In the genomic region with DNA sequence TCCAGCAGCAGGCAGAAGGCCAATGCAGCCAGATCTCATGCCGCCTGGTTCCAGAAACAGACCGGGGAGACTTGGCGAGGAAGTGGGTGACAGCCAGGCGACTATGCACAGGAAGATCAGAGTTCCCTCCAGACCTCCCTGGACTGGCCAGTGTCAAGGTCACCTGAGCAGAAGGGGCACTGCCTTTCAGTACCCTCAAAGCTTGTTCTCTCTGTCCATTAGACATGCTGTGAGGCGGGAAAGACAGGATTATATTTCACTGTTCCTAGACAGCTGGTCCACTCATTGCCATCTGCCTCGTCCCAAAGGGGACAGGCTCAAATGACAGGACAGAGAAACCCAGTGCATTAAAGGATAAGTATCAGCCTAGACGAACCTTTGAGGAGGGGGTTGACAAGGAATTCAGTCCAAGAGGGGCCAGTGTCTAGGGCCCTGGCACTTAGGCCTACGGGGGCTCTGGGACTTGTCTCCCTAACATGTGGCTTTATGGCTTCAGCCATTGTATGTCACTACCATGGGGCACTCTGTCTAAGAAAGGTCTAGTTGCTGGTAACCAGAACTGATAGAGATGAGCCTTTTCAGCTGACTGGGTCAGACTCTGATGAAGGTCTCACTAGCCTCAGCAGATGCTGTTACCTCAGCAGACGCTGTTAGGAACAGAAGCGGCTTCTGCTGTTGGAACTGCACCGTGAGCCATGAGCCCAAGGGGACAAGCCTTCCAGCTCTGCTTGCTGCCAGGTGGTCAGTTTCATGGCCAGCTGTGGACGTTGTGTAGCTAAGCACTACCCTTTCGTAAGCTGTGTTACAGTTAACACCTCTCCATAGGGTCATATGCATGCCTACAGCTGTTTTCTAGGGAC, we compare ENCODE assay signal across 11 mouse cellular contexts. TPM values are rescaled to one million over a fixed set of nuclear protein-coding genes. Genes with fewer than 3 reads are reported as not detected.
A peak's percentile ranks its signal among the peaks of the same experiment; 100 is the strongest.
DNase-seq lines count a peak whose midpoint lies in the region; ATAC-seq lines count a peak whose summit lies in the region.
"Had no signal": no experiment of that assay in that cellular context is flagged by ENCODE, and none has a peak within 500 bp of the region (broad histone marks: within the 10 kb centered on the region; RNA-seq: fewer than 3 reads in every experiment).

No protein-coding gene starts in this region.

- no peaks in the 10 kb centered on the region for H3K36me3 ChIP-seq in hindbrain, embryonic 11.5 days (ENCODE audit: control insufficient read depth, insufficient read depth, low read length)
- H3K36me3 ChIP-seq in neural tube, embryonic 13.5 days = no peaks in the 10 kb centered on the region
- H3K36me3 ChIP-seq in forebrain, embryonic 14.5 days (ENCODE audit: control insufficient read depth, insufficient read depth, low read length) = no peaks in the 10 kb centered on the region

- intact Hi-C loops in left cerebral cortex, postnatal 4 days (cut with DNase I) = no loop called here

- H3K4me3 ChIP-seq in hindbrain, embryonic 11.5 days (ENCODE audit: low read depth, low read length) = no peak overlapping the region
- no peak overlapping the region for H3K4me3 ChIP-seq in neural tube, embryonic 13.5 days
- H3K4me3 ChIP-seq in forebrain, embryonic 14.5 days (ENCODE audit: low read depth, low read length) = no peak overlapping the region

- DNase-seq in left cerebral cortex, postnatal 4 days = peak; percentile 64
- DNase-seq in left cerebral cortex, adult 11 months (ENCODE audit: low spot score) = no peak
- DNase-seq in cerebellum, postnatal 14 days = peak; percentile 59 to 63
- DNase-seq in hindbrain, embryonic 11.5 days (ENCODE audit: low spot score) = peak; percentile 25
- no peak for DNase-seq in forebrain, embryonic 14.5 days (ENCODE audit: low spot score)
- DNase-seq in adrenal gland, postnatal 14 days = no peak
- DNase-seq in right cerebral cortex, adult 2 months (ENCODE audit: low spot score in 2 of 2) = no peak
- DNase-seq: adrenal gland, adult 2 months; kidney, postnatal 14 days; lung, postnatal 36 days had no signal

- H3K4me2 ChIP-seq in hindbrain, embryonic 11.5 days (replicated peaks; ENCODE audit: low read depth, low read length) = no peak overlapping the region
- no peak overlapping the region for H3K4me2 ChIP-seq in neural tube, embryonic 13.5 days
- H3K4me2 ChIP-seq in forebrain, embryonic 14.5 days (ENCODE audit: low read length) = no peak overlapping the region

- no peaks in the 10 kb centered on the region for H3K27me3 ChIP-seq in hindbrain, embryonic 11.5 days (ENCODE audit: control insufficient read depth, insufficient read depth, low read length)
- no peaks in the 10 kb centered on the region for H3K27me3 ChIP-seq in neural tube, embryonic 13.5 days
- H3K27me3 ChIP-seq in forebrain, embryonic 14.5 days (replicated peaks; ENCODE audit: control insufficient read depth, insufficient read depth, low read length) = no peaks in the 10 kb centered on the region

- H3K9ac ChIP-seq in hindbrain, embryonic 11.5 days (ENCODE audit: low read depth, low read length) = no peak overlapping the region
- no peak overlapping the region for H3K9ac ChIP-seq in neural tube, embryonic 13.5 days
- no peak overlapping the region for H3K9ac ChIP-seq in forebrain, embryonic 14.5 days (ENCODE audit: low read length)

- H3K9me3 ChIP-seq in hindbrain, embryonic 11.5 days (ENCODE audit: control insufficient read depth, low read length) = no peaks in the 10 kb centered on the region
- H3K9me3 ChIP-seq in neural tube, embryonic 13.5 days = no peaks in the 10 kb centered on the region
- H3K9me3 ChIP-seq in forebrain, embryonic 14.5 days (replicated peaks; ENCODE audit: control insufficient read depth, low read length) = no peaks in the 10 kb centered on the region

- WGBS in hindbrain, embryonic 11.5 days = 65% methylated on average over 13 of the region's 13 CpGs
- WGBS in neural tube, embryonic 13.5 days = 57% methylated on average over 13 of the region's 13 CpGs
- 86% methylated on average over 13 of the region's 13 CpGs for WGBS in forebrain, embryonic 14.5 days

- ATAC-seq in hindbrain, embryonic 11.5 days (ENCODE audit: low FRiP score) = peak; percentile 58; the same call in 1 of the 2 replicates
- ATAC-seq in neural tube, embryonic 13.5 days (ENCODE audit: low read depth) = peak; percentile 57
- no peak for ATAC-seq in forebrain, embryonic 14.5 days

- H3K27ac ChIP-seq in hindbrain, embryonic 11.5 days (ENCODE audit: low read depth, low read length) = no peak overlapping the region
- H3K27ac ChIP-seq in neural tube, embryonic 13.5 days (replicated peaks) = peak overlapping the region; percentile 50
- no peak overlapping the region for H3K27ac ChIP-seq in forebrain, embryonic 14.5 days (ENCODE audit: low read depth, low read length)

- H3K4me1 ChIP-seq in hindbrain, embryonic 11.5 days (replicated peaks; ENCODE audit: control insufficient read depth, insufficient read depth, low read length) = no peaks in the 10 kb centered on the region
- H3K4me1 ChIP-seq in neural tube, embryonic 13.5 days (replicated peaks) = peaks cover 8% of the 10 kb centered on the region
- no peaks in the 10 kb centered on the region for H3K4me1 ChIP-seq in forebrain, embryonic 14.5 days (ENCODE audit: control insufficient read depth, insufficient read depth, low read length)

RNA-seq across cellular contexts. Expression of a gene that starts 40.9 kb away (rescaled TPM):
- total RNA-seq in left cerebral cortex, postnatal 4 days (2021) = 1 to 10 TPM; 1.1 to 1.6 TPM
- 15.6 and 24.1 TPM in 2 replicates for polyA plus RNA-seq in hindbrain, embryonic 11.5 days (2014; fragmentation: Nextera tagmentation; extraction: Ambion mirVana)
- 12.9 and 13.6 TPM in 2 replicates for polyA plus RNA-seq in neural tube, embryonic 13.5 days (2015; fragmentation: Nextera tagmentation; extraction: Ambion mirVana)
- 1.2 and 1.6 TPM in 2 replicates for polyA plus RNA-seq in forebrain, embryonic 14.5 days (2014; fragmentation: Nextera tagmentation; extraction: Ambion mirVana)
- 7.5 and 8.0 TPM in 2 replicates for total RNA-seq in adrenal gland, postnatal 14 days (2021)

Comparison
In these comparisons a context has a peak if more than half of its experiments do, and no peak if none do; other contexts are left out.
1. DNase-seq: peak in left cerebral cortex, postnatal 4 days (single experiment), cerebellum, postnatal 14 days (2 of 2) and hindbrain, embryonic 11.5 days (single experiment); none in left cerebral cortex, adult 11 months (single experiment), forebrain, embryonic 14.5 days (single experiment), adrenal gland, postnatal 14 days (single experiment) and right cerebral cortex, adult 2 months (0 of 2).